20 mouse cellular contexts compared by ENCODE assay signal in the genomic region with DNA sequence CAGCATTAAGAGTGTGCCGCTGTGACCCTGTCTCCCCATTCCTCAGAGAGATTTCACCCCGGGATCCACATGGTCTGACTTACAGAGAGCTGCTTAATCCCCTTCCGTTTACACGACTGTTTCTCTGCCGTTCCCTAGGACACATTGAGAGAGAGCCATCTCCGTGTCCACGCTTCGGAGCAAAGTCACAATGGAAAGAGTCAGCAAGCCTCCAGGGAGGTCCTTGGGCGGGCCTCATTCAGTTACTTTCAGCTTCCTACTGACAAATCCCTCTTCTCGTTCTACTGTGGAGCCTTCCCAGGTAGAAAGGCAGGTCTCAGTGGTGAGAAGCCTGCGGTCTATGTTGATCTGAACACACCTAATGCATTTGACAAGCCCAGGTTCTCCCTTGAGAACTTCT. TPM values are rescaled to one million over a fixed set of nuclear protein-coding genes. Genes with fewer than 3 reads are reported as not detected.
DNase-seq lines count a peak whose midpoint lies in the region; ATAC-seq and TF ChIP-seq lines count a peak whose summit lies in the region.
"Had no signal": no experiment of that assay in that cellular context is flagged by ENCODE, and none has a peak within 500 bp of the region (broad histone marks: within the 10 kb centered on the region; RNA-seq: fewer than 3 reads in every experiment).

No protein-coding gene starts in this region.

- TF ChIP-seq EP300 in stomach, postnatal 0 days (optimal IDR thresholded peaks at IDR 0.05) = no peak

- DNase-seq in heart, adult 18-20 months = peak; percentile 10 to 15
- no peak for DNase-seq in heart, embryonic 10.5 days (ENCODE audit: low spot score)
- DNase-seq in kidney, postnatal 10 days = peak; percentile 28
- no peak for DNase-seq in kidney, adult 8-10 months
- DNase-seq in testis, postnatal 10 days (ENCODE audit: low spot score) = no peak
- no peak for DNase-seq in stomach, postnatal 0 days (ENCODE audit: low spot score)
- no peak for DNase-seq in left cerebral cortex, adult 8-10 months (ENCODE audit: low spot score in 2 of 2)
- DNase-seq: adrenal gland, postnatal 10 days; cerebellum, adult 11-12 months; cerebellum, adult 9-10 months; cerebellum, postnatal 25 days; gastrocnemius, postnatal 10 days had no signal

- H3K9me3 ChIP-seq in heart, embryonic 10.5 days = no peaks in the 10 kb centered on the region
- H3K9me3 ChIP-seq in stomach, postnatal 0 days (ENCODE audit: control insufficient read depth, low read length) = no peaks in the 10 kb centered on the region
- H3K9me3 ChIP-seq: embryonic facial prominence, embryonic 12.5 days; forebrain, embryonic 15.5 days; hindbrain, embryonic 12.5 days had no signal

- no peak overlapping the region; the same call in 1 of the 2 replicates for H3K4me2 ChIP-seq in stomach, postnatal 0 days (replicated peaks; ENCODE audit: low read depth)
- H3K4me2 ChIP-seq: embryonic facial prominence, embryonic 12.5 days; forebrain, embryonic 15.5 days; hindbrain, embryonic 12.5 days had no signal

- H3K4me3 ChIP-seq in heart, embryonic 10.5 days = no peak overlapping the region
- H3K4me3 ChIP-seq in testis, adult 2 months (ENCODE audit: control insufficient read depth, low read depth, low read length) = peak overlapping the region; percentile 87
- H3K4me3 ChIP-seq in stomach, postnatal 0 days (ENCODE audit: low read depth, low read length) = no peak overlapping the region
- H3K4me3 ChIP-seq: embryonic facial prominence, embryonic 12.5 days; forebrain, embryonic 15.5 days; hindbrain, embryonic 12.5 days had no signal

- peaks cover 15% of the 10 kb centered on the region; the same call in 1 of the 2 replicates for H3K27me3 ChIP-seq in heart, embryonic 10.5 days (ENCODE audit: insufficient read depth, poor library complexity, severe bottlenecking)
- no peaks in the 10 kb centered on the region for H3K27me3 ChIP-seq in testis, adult 2 months (ENCODE audit: control insufficient read depth, insufficient read depth, low read length)
- no peaks in the 10 kb centered on the region for H3K27me3 ChIP-seq in stomach, postnatal 0 days (ENCODE audit: control insufficient read depth, insufficient read depth, low read length)
- H3K27me3 ChIP-seq: embryonic facial prominence, embryonic 12.5 days; forebrain, embryonic 15.5 days; hindbrain, embryonic 12.5 days had no signal

- 68% methylated on average over 11 of the region's 11 CpGs for WGBS in heart, embryonic 10.5 days
- 45% methylated on average over 11 of the region's 11 CpGs for WGBS in stomach, postnatal 0 days

- ATAC-seq in stomach, postnatal 0 days (ENCODE audit: low FRiP score, low TSS enrichment) = peak; percentile 47; the same call in 1 of the 2 replicates
- ATAC-seq: forebrain, embryonic 15.5 days; hindbrain, embryonic 16.5 days; inflammation-experienced regulatory T-cells, adult 6 months had no signal

- no peak for TF ChIP-seq CTCF in testis, adult 2 months (IDR thresholded peaks at IDR 0.05; ENCODE audit: control insufficient read depth, insufficient read depth, insufficient replicate concordance, low read depth, low read length)
- no peak for TF ChIP-seq CTCF in stomach, postnatal 0 days (IDR thresholded peaks at IDR 0.05; ENCODE audit: low read depth)

- H3K4me1 ChIP-seq in heart, embryonic 10.5 days = peaks cover 14% of the 10 kb centered on the region; the same call in 1 of the 2 replicates
- no peaks in the 10 kb centered on the region for H3K4me1 ChIP-seq in testis, adult 2 months (ENCODE audit: control insufficient read depth, insufficient read depth, low read length)
- H3K4me1 ChIP-seq in stomach, postnatal 0 days (replicated peaks; ENCODE audit: control insufficient read depth, insufficient read depth) = no peaks in the 10 kb centered on the region

- H3K27ac ChIP-seq in heart, embryonic 10.5 days = no peak overlapping the region
- H3K27ac ChIP-seq in testis, adult 2 months (ENCODE audit: control insufficient read depth, insufficient read depth, low read depth, low read length) = peak overlapping the region; percentile 73
- no peak overlapping the region for H3K27ac ChIP-seq in stomach, postnatal 0 days (replicated peaks)
- H3K27ac ChIP-seq: embryonic facial prominence, embryonic 12.5 days; forebrain, embryonic 15.5 days; hindbrain, embryonic 12.5 days had no signal

- no peaks in the 10 kb centered on the region for H3K36me3 ChIP-seq in heart, embryonic 10.5 days
- no peaks in the 10 kb centered on the region for H3K36me3 ChIP-seq in testis, adult 2 months (ENCODE audit: control insufficient read depth, insufficient read depth, low read length)
- H3K36me3 ChIP-seq in stomach, postnatal 0 days (ENCODE audit: control insufficient read depth, insufficient read depth, low read length) = no peaks in the 10 kb centered on the region
- H3K36me3 ChIP-seq: embryonic facial prominence, embryonic 12.5 days; forebrain, embryonic 15.5 days; hindbrain, embryonic 12.5 days had no signal

- TF ChIP-seq POLR2A in testis, adult 2 months (IDR thresholded peaks at IDR 0.05; ENCODE audit: control insufficient read depth, low read depth, low read length) = peak; percentile 52; the same call in 1 of the 2 replicates

- H3K9ac ChIP-seq in stomach, postnatal 0 days (ENCODE audit: low read length) = no peak overlapping the region
- H3K9ac ChIP-seq: embryonic facial prominence, embryonic 12.5 days; forebrain, embryonic 15.5 days; hindbrain, embryonic 12.5 days had no signal

RNA-seq across cellular contexts. Expression of a gene that starts 34.9 kb away (rescaled TPM):
- total RNA-seq in heart, adult 18-20 months (2021) = under 1 TPM in 1 of 2 experiments, not detected in 1; 0.85 TPM
- 0.16 TPM in 1 of 2 replicates, not detected in the other for polyA plus RNA-seq in heart, embryonic 10.5 days (2016; fragmentation: Nextera tagmentation; extraction: Ambion mirVana)
- 72.5 and 83.9 TPM in 2 replicates for polyA plus RNA-seq in testis, adult 2 months (2012; rRNA removed)
- 0.51 and 1.2 TPM in 2 replicates for polyA plus RNA-seq in stomach, postnatal 0 days (2015; fragmentation: Nextera tagmentation; extraction: Ambion mirVana)
- total RNA-seq in left cerebral cortex, adult 8-10 months (2022) = 10 to 100 TPM; 12.9 to 22.4 (median 17.3) TPM
- polyA plus RNA-seq: C2C12; heart, embryonic 14.5 days had no signal

Comparison
In these comparisons a context has a peak if more than half of its experiments do, and no peak if none do; other contexts are left out.
1. DNase-seq: peak in heart, adult 18-20 months (2 of 2) and kidney, postnatal 10 days (single experiment); none in heart, embryonic 10.5 days (single experiment), kidney, adult 8-10 months (0 of 2), testis, postnatal 10 days (single experiment), stomach, postnatal 0 days (single experiment) and left cerebral cortex, adult 8-10 months (0 of 2).
2. RNA of a gene that starts 34.9 kb away (polyA plus RNA-seq): 72.5 to 83.9 TPM in testis, adult 2 months; 0.51 to 1.2 TPM in stomach, postnatal 0 days and 0.16 TPM in heart, embryonic 10.5 days; every median in the first group is over 10 times any median in the second.